Mouse (Mus musculus) right cerebral cortex, postnatal 36 days (tissue): ENCODE measurements around the gene Robo1.
A peak's percentile ranks its signal among the peaks of the same experiment; 100 is the strongest.

Source experiments
- DNase-seq, 2 experiments: peaks; one replicate each; pipeline ENCODE4 v3.0.0; 2022; ENCODE audit warnings: low spot score in 2 of 2, mixed read lengths in 1 of 2

Gene Robo1

GRCm38 (mm10) chr16:72678450-72678849 is 370.3 kb downstream of the Robo1 start:
- no peak for DNase-seq

- DNase-seq = no peak
Measured at GRCm38 (mm10) chr16:72678947-72679558, 370.9 kb downstream of the Robo1 start.

DNA sequence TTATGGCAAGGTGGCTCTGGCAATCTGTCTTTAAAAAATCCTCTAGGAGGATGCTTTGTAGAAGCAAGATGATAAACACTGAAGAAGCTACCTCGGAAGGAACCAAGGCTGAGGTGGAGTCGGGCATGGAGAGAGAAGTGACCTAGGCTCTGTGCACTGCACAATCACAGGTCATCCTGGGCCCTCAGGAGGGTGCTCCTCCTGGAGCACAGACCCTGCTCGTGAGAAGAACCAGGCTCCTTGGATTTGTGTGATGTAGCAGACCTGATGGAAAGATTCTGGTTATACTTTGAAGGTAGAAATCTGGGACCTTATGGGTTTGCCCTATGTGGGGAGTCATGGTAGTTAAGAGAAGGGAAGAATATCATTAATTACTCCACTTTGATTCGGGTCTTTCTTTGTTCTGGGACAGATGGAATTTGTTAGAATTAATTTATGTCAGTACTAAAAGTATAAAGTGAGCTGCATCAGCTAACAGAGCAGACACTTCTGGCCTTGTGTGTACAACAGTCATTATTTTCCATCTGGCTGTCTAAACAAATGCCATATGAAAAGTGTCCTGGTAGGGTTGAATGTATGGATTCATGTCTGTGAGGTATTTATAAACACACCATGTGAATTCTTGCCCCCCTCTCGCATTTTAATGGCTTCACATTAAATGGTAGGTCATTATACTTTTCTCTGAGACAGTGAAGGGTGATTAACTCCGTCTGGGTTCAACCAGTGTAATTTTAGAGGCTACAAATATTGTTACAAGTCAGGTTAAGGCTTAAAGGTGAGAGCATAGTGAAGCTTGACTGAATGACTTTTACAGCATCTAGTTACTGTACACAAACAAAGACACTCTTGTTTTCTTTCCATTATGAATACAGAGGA is 377.7 kb downstream of the Robo1 start:
- no peak for DNase-seq

GRCm38 (mm10) chr16:72686480-72687053 is 378.5 kb downstream of the Robo1 start:
- no peak for DNase-seq

DNA sequence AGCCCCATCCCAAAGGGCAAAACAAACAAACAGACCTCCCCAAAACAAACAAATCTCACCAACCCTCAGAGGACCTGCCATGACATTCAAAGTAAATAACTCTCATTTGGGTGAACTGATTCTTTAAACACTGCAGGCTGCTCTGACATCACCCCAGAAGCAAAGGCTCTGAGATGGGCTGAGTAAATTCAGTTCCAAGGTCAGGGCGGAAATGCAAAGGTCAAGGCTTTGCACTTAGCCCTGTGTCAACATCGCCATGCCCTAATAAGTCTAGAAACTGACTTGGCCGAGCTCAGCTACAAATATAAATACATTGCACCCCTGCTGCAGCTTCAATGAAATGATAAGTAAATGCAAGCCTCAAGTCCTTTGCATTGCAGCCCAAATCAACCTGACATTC is 379.5 kb downstream of the Robo1 start:
- DNase-seq = no peak

- no peak for DNase-seq
Measured at GRCm38 (mm10) chr16:72688185-72688681, 380.1 kb downstream of the Robo1 start.

DNA sequence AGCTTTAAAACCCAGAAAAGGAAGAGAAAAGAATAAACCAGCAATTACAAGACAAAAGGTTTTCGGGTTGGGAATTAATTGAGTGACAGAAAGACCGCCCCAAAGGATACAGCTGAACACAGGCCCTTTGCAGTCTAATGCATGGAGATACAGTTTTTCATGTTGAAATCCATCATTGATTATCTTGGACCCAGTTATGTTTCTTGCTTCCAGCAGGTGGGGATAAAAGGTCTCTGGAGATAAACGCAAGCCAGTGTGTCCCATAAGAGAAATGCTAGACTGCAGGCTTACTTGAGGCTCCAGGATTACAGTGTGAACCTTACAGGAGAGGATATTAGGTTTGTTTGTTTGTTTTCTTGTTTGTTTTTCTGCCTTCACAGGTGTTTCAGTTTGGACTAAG is 383.8 kb downstream of the Robo1 start:
- no peak for DNase-seq

DNA sequence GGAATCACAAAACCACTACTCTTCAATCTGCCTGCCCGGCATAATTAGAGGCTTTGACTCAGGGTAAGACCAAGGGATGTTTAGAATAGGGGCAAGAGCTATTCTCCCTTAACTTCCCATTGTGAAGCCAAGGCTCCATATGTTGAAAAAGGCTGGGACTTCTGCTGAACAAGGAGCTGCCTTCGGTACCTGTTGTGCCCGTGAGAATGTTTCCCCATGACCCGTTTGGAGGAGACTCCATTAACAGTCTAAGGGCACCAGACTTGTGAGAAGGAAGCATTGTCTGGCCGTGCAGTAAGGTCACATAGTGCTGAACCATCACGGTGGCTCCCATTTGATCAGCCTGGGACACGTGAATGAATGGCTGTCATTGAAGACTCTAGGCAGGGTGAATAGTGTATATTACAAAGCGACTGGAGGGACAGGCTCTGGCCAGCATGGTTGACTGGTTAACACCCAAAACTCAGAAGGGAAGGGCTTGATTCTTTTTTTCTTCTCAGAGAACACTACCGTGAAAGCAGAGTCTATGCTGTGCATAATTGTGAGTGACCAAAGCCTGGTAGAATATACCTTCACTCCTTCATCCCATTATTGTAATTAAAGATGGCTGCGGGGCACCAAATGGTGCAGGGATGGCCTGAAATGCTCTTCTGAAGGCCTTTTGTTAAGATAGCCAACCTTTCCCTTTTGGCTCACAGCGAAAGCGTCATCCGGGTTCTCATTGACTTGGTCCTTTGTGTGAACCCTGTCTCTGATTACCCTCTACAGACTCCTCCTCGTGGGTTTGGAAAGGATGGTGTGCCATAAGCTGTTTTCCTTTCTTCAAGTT is 385.6 kb downstream of the Robo1 start:
- no peak for DNase-seq

DNA sequence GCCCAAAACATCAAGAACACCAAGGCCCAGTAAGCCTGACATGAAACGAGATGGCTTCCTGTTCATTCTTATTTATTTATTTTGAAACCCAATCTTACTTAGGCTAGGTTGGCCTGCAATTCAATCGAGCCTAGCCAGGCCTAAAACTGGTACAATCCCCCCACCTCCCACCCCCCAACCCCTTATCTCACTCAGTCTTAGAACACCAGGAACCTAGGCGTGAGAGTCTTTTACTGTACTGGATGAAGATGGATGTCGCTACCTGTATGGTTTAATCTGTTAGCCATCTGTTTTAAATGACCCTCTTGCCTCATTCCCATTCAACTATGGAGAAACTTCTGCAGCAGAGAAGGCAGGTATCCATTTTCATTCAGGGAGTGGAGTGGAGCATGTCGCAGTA is 386.7 kb downstream of the Robo1 start:
- no peak for DNase-seq

GRCm38 (mm10) chr16:72699238-72700006 is 391.3 kb downstream of the Robo1 start:
- peak in 1 of 2 experiments; percentile 21 for DNase-seq

DNA sequence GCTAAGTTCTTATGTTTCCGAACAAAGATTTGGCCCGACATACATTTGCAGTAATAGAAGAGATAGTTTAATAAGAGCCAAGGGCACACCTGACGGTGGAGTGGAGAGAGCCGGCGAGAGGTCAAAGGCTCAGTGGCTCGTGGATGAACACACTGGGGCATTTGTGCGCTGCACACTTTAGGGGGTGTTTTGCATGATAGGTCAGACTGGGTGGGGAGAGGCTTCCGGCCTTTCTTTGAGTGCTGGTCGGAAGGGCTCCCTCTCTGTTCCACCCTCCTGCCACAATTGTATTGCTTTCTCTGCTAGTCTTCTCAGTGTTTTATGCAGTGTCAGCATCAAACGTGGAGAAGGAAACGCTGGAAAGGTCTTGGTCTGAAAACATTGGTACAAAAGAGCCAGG is 392.2 kb downstream of the Robo1 start:
- no peak for DNase-seq

GRCm38 (mm10) chr16:72703486-72703885 is 395.4 kb downstream of the Robo1 start:
- DNase-seq = no peak

- DNase-seq = no peak
Measured at GRCm38 (mm10) chr16:72705851-72706250, 397.7 kb downstream of the Robo1 start.

- no peak for DNase-seq
Measured at GRCm38 (mm10) chr16:72708526-72708925, 400.4 kb downstream of the Robo1 start.

- no peak for DNase-seq
Measured at GRCm38 (mm10) chr16:72717118-72717802, 409.2 kb downstream of the Robo1 start.

DNA sequence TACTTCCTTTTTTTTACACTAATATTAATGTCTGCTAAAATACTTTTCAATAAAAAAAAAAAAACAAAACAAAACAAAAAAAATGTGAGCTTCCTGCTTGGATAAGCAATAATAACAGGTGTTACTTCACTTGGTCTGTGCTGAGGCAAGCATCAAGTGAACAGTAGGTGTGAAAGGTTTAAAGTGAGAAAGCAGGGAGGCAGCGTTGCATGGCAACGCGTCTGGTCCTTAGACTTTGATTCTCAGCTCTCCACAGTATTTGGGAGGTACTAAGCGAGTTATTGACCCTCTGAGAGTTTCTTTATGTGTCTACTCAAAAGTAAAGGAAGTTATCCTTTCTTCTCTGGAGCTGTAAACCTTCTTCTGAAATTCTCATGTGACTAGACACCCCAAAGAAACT is 411.0 kb downstream of the Robo1 start:
- no peak for DNase-seq

GRCm38 (mm10) chr16:72720979-72721378 is 412.9 kb downstream of the Robo1 start:
- no peak for DNase-seq

DNA sequence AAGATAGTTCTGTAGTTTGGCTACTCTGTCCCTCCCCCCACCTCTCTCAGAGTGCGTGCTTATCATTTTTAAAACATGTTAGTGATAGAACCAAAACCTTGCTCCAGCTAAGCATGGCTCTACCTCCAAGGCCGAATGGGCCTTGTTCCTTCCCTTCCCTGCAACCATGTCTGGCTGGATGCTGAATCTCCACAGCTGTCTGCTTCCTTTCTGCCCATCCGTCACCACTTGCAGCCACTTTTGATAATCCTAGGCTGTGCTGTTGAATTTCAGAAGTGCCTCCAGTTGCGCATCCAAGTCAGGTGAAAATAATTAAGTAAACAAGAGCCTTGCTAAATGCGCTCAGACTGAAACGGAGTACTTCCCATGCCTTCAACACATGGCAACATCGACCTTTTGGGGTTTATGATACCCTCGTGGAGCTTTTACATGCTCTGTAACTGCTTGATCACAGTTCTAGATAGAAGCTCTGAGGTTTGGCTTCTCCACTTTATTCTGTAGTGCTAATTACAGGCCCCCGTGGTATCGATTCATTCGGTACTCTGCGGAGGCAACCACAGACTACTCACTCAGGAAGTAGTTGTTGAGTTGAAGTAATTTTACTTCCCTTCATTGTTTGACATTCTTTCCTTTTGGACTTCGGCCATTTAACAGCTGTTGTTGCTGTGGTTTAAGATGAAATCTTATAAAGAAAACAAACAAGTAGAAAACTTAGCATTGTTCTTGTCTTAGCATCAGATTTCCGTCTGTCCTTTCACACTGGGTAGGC is 413.8 kb downstream of the Robo1 start:
- DNase-seq = no peak

DNA sequence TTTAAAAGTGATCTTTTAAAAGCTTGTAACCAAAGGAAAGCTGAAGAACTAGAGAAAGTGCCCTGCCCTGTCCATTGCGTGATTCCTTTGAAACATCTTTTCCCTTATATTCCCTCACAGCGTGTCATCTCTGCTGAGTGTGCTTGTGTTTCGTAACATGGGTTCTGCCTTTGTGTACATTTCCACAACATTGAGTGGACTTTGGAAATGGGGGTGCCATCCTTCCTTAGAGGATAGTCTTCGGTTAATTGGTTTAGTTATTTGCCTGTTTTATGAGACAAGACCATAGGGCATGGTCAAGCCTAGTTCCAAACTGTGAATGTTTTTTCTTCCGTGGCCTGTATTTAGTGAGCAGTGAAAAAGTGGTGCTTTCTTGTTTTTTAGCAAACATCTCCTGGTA is 426.1 kb downstream of the Robo1 start:
- no peak for DNase-seq

GRCm38 (mm10) chr16:72735175-72735574 is 427.1 kb downstream of the Robo1 start:
- DNase-seq = no peak
